Mouse (Mus musculus): ENCODE results near the gene Slc4a11. TPM values are rescaled to one million over a fixed set of nuclear protein-coding genes. Genes with fewer than 3 reads are reported as not detected.

Slc4a11 gene
- 1 to 10 TPM; 5.8 to 7.1 TPM for total RNA-seq (2023)

GRCm38 (mm10) chr2:130697153-130697810 is at the start of gene Slc4a11:
Slc4a11 (minus strand) TSS chr2:130697519.

GRCm38 (mm10) chr2:130667559-130667958 is 29.8 kb downstream of the Slc4a11 start, which contains the start of gene Itpa:
Itpa (plus strand) TSS chr2:130667610.

GRCm38 (mm10) chr2:130664102-130664701 is 33.1 kb downstream of the Slc4a11 start, which contains the start of gene Ddrgk1:
Ddrgk1 (minus strand) TSS chr2:130664659.

GRCm38 (mm10) chr2:130642684-130643369 is 54.5 kb downstream of the Slc4a11 start, which contains the start of gene Lzts3:
Lzts3 (minus strand) TSS chr2:130642803.

Other genes with a start within 250 kb of the Slc4a11 start
- 100 to 1,000 TPM; 104 to 116 TPM for gene Ptpra, start 247.2 kb downstream of the Slc4a11 start, total RNA-seq (2023)
- gene Mrps26, start 133.8 kb downstream of the Slc4a11 start, total RNA-seq (2023), result 10 to 100 TPM; 51.4 to 51.5 TPM
- gene Oxt, start 121.3 kb downstream of the Slc4a11 start, total RNA-seq (2023), result not detected
- gene Avp, start 115.0 kb downstream of the Slc4a11 start, total RNA-seq (2023), result not detected
- 10 to 100 TPM; 11.4 to 13.1 TPM for gene Fastkd5, start 67.5 kb downstream of the Slc4a11 start, total RNA-seq (2023)
- 1 to 10 TPM; 5.8 to 9.7 TPM for gene Ubox5, start 67.5 kb downstream of the Slc4a11 start, total RNA-seq (2023)
- 1 to 10 TPM; 5.4 to 5.9 TPM for gene Lzts3, start 54.7 kb downstream of the Slc4a11 start, total RNA-seq (2023)
- gene Ddrgk1, start 32.9 kb downstream of the Slc4a11 start, total RNA-seq (2023), result 100 to 1,000 TPM; 143 to 150 TPM
- gene Itpa, start 29.9 kb downstream of the Slc4a11 start, total RNA-seq (2023), result 10 to 100 TPM; 17.8 to 22.2 TPM
- gene 4930402H24Rik, start 208.9 kb upstream of the Slc4a11 start, total RNA-seq (2023), result 10 to 100 TPM; 15.5 to 27.8 TPM
- 10 to 100 TPM; 20.9 to 23.1 TPM for gene Atrn, start 209.0 kb upstream of the Slc4a11 start, total RNA-seq (2023)

All from B cell, adult 67 days (primary cell).